Mouse (Mus musculus) midbrain, embryonic 11.5 days (tissue): ENCODE results near the gene Cobl. TPM values are rescaled to one million over a fixed set of nuclear protein-coding genes. Genes with fewer than 3 reads are reported as not detected.
A peak's percentile ranks its signal among the peaks of the same experiment; 100 is the strongest.

Experiments used
- ATAC-seq: fragments of 200-750 bp; cut with Nextera tagmentation; 2 replicates; pipeline ENCODE4 v1.8.0; 2017; ENCODE audit warnings: moderate TSS enrichment, moderate library complexity; ENCODE audit not compliant: low FRiP score
- DNase-seq: peaks from one replicate; pipeline ENCODE4 v3.0.0; 2015; ENCODE audit warnings: low spot score; ENCODE audit errors: missing footprints
- H3K27ac ChIP-seq: fragments of 300-500 bp; sonication (generic); 2 replicates; pipeline ENCODE4 v1.5.1; 2014; ENCODE audit warnings: low read depth, low read length
- H3K27me3 ChIP-seq: fragments of 300-500 bp; sonication (generic); 2 replicates; pipeline ENCODE4 v1.6.1; 2014; ENCODE audit warnings: mild to moderate bottlenecking, low read length, moderate library complexity, mixed read lengths; ENCODE audit not compliant: control insufficient read depth, insufficient read depth
- H3K36me3 ChIP-seq: fragments of 300-500 bp; sonication (generic); 2 replicates; pipeline ENCODE4 v1.6.1; 2014; ENCODE audit warnings: mild to moderate bottlenecking, low read length, moderate library complexity, mixed read lengths; ENCODE audit not compliant: control insufficient read depth, insufficient read depth
- H3K4me1 ChIP-seq: fragments of 300-500 bp; sonication (generic); 2 replicates; pipeline ENCODE4 v1.6.1; 2014; ENCODE audit warnings: low read length; ENCODE audit not compliant: control insufficient read depth, insufficient read depth
- H3K4me2 ChIP-seq: fragments of 300-500 bp; sonication (generic); 2 replicates; pipeline ENCODE4 v1.6.1; 2014; ENCODE audit warnings: mild to moderate bottlenecking, moderate library complexity
- H3K4me3 ChIP-seq: fragments of 300-500 bp; sonication (generic); 2 replicates; pipeline ENCODE4 v1.5.1; 2014; ENCODE audit warnings: low read depth, low read length
- H3K9ac ChIP-seq: fragments of 300-500 bp; sonication (generic); 2 replicates; pipeline ENCODE4 v1.6.1; 2014; ENCODE audit warnings: low read length
- H3K9me3 ChIP-seq: fragments of 300-500 bp; sonication (generic); 2 replicates; pipeline ENCODE4 v1.6.1; 2016; ENCODE audit warnings: low read length; ENCODE audit not compliant: control insufficient read depth
- WGBS: fragments of 180-500 bp; shearing (Covaris S2); extraction: QIAGEN DNeasy Blood & Tissue Kit; methylation state at CpG from one replicate; pipeline ENCODE4 v1.1.7; 2014; 5-methylcytosine and 5-hydroxymethylcytosine counted together
- polyA plus RNA-seq: library from polyadenylated mRNA; unstranded; fragments of >200 nt; fragmentation: Nextera tagmentation; extraction: Ambion mirVana; gene quantifications from 2 replicates; pipeline ENCODE4 v1.2.1, GENCODE M21; 2014

Gene Cobl
- polyA plus RNA-seq, 1 experiment from 2014 or later = 3.4 TPM

- 67% methylated on average over 4 of the region's 4 CpGs for WGBS
- no peaks in the 10 kb centered on the region for H3K27me3 ChIP-seq
- no peak for ATAC-seq
- peaks cover 4% of the 10 kb centered on the region; the same call in 1 of the 2 replicates for H3K4me1 ChIP-seq
- no peak overlapping the region for H3K27ac ChIP-seq
- no peak overlapping the region for H3K9ac ChIP-seq
- H3K9me3 ChIP-seq = no peaks in the 10 kb centered on the region
- no peak for DNase-seq
- H3K4me3 ChIP-seq = no peak overlapping the region
- H3K4me2 ChIP-seq = no peak overlapping the region
- no peaks in the 10 kb centered on the region for H3K36me3 ChIP-seq
These were observed 29.7 kb downstream of the Cobl start for GRCm38 (mm10) chr11:12435018-12435417.

DNA sequence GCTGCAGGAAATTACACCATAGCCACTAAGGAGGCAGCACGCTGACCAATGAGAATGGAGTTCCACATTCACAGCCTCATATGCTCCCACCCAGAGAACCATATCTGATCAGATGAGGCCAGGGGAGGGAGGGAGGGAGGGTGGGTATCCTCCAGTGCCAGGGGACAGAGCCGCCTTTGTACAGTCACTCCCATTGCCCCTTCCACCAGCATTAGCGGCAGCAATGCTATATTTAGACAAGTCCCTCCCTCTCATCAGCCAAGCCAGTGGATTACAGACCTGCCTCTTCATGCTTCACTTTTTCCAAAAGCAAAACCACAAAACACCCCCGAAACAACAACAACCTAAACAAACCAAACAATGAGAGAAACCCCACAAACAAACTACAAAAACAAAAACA lies 30.2 kb downstream of the Cobl start:
- WGBS = 75% methylated on average over 4 of the region's 4 CpGs
- no peaks in the 10 kb centered on the region for H3K36me3 ChIP-seq
- H3K4me2 ChIP-seq = no peak overlapping the region
- H3K9ac ChIP-seq = no peak overlapping the region
- H3K27ac ChIP-seq = no peak overlapping the region
- H3K9me3 ChIP-seq = no peaks in the 10 kb centered on the region
- H3K27me3 ChIP-seq = no peaks in the 10 kb centered on the region
- H3K4me3 ChIP-seq = no peak overlapping the region
- peak; percentile 54; the same call in 1 of the 2 replicates for ATAC-seq
- H3K4me1 ChIP-seq = peaks cover 5% of the 10 kb centered on the region; the same call in 1 of the 2 replicates
- DNase-seq = no peak

DNA sequence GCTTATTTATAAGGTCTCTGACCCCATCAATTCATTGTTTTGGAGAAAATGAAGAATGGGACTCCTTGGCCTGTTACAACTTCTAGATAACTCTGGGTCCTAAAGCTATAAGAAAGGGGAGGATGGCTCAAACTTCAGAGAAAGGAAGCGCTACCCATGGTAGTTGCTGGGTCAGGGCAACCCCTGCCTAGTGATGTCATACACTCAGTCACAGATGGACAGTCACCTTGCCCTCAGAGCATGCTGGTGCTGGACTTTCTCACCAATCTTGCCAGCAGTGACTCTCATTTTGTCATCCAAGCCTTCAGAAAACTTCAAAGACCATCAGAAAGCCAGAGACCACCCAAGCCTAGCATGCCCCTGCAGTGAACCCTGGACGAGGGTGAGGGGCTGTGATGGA lies 32.8 kb downstream of the Cobl start:
- H3K4me1 ChIP-seq = peaks cover 5% of the 10 kb centered on the region; the same call in 1 of the 2 replicates

GRCm38 (mm10) chr11:12430231-12431041 lies 34.3 kb downstream of the Cobl start:
- WGBS = 41% methylated on average over 4 of the region's 4 CpGs
- no peak overlapping the region for H3K4me3 ChIP-seq
- peak; percentile 40; the same call in 1 of the 2 replicates for ATAC-seq
- H3K9ac ChIP-seq = no peak overlapping the region
- no peaks in the 10 kb centered on the region for H3K27me3 ChIP-seq
- DNase-seq = no peak
- no peak overlapping the region for H3K4me2 ChIP-seq
- H3K4me1 ChIP-seq = peaks cover 5% of the 10 kb centered on the region; the same call in 1 of the 2 replicates
- H3K36me3 ChIP-seq = no peaks in the 10 kb centered on the region
- H3K27ac ChIP-seq = no peak overlapping the region
- H3K9me3 ChIP-seq = no peaks in the 10 kb centered on the region

More for the DNA sequence above, 32.8 kb downstream of the Cobl start:
- Histone ChIP-seq H3K9me3 (no peaks in the 10 kb centered on the region), H3K4me2 (no peak overlapping the region), H3K27me3 (no peaks in the 10 kb centered on the region), H3K9ac (no peak overlapping the region), H3K4me3 (no peak overlapping the region), H3K27ac (no peak overlapping the region), H3K36me3 (no peaks in the 10 kb centered on the region)
- WGBS = 80% methylated on average over 2 of the region's 2 CpGs
- DNase-seq = no peak
- no peak for ATAC-seq

DNA sequence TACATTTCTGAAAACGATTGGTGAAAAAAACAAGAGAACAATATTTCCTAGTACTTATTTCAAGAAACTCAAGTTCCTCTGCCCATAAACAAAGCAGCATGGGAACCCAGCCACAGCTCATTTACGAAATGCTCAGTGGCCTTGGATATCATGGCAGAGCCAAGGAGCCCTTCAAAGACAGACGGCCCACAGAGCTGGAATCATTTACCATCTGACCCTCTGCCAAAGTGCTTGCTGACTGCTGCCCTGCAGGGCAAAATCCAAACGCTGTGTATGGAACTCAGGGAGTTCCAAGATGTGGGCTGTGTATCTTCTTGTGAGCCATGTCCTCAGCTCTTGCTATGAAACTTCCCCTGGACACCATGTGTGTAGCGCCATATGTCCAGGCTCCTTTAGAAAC lies 38.0 kb downstream of the Cobl start:
- H3K27me3 ChIP-seq = no peaks in the 10 kb centered on the region
- WGBS = 85% methylated on average over 5 of the region's 5 CpGs
- no peak overlapping the region for H3K9ac ChIP-seq
- no peaks in the 10 kb centered on the region for H3K36me3 ChIP-seq
- no peak overlapping the region for H3K4me2 ChIP-seq
- ATAC-seq = no peak
- H3K4me3 ChIP-seq = no peak overlapping the region
- H3K9me3 ChIP-seq = no peaks in the 10 kb centered on the region
- peaks cover 5% of the 10 kb centered on the region; the same call in 1 of the 2 replicates for H3K4me1 ChIP-seq
- no peak for DNase-seq
- H3K27ac ChIP-seq = no peak overlapping the region

- ATAC-seq (no peak), DNase-seq (no peak)
- Histone ChIP-seq H3K36me3 (no peaks in the 10 kb centered on the region), H3K9me3 (no peaks in the 10 kb centered on the region), H3K27ac (no peak overlapping the region), H3K4me3 (no peak overlapping the region), H3K4me2 (no peak overlapping the region), H3K9ac (no peak overlapping the region), H3K4me1 (no peaks in the 10 kb centered on the region), H3K27me3 (no peaks in the 10 kb centered on the region)
- 80% methylated on average over 2 of the region's 2 CpGs for WGBS
These were observed 40.6 kb downstream of the Cobl start for GRCm38 (mm10) chr11:12424205-12424604.

GRCm38 (mm10) chr11:12421183-12421582 lies 43.6 kb downstream of the Cobl start:
- H3K4me3 ChIP-seq = no peak overlapping the region
- H3K4me1 ChIP-seq = no peaks in the 10 kb centered on the region
- no peak overlapping the region for H3K9ac ChIP-seq
- no peaks in the 10 kb centered on the region for H3K9me3 ChIP-seq
- no peaks in the 10 kb centered on the region for H3K27me3 ChIP-seq
- no peak for DNase-seq
- H3K36me3 ChIP-seq = no peaks in the 10 kb centered on the region
- ATAC-seq = no peak
- no peak overlapping the region for H3K4me2 ChIP-seq
- no peak overlapping the region for H3K27ac ChIP-seq
- WGBS = 91% methylated on average over 5 of the region's 5 CpGs

DNA sequence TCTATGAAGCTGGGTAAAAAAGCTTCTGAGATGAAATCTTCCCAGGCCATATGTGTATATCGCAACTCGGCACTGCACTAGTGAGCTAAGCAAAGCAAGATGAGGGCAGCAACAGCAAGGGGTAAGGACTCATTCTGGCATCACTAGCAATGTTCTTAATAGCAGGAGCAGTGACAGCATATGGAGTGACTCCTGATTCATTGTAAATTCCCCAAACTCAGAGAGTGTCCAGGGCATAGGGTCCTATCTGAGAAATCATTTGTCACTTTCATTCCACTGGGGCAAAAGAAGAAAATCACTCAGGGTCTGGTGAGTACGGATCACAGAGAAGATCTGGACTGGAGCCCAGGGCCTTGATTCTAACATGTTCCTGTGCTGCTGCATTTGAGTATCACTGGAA lies 44.6 kb downstream of the Cobl start:
- H3K9ac ChIP-seq = no peak overlapping the region
- 92% methylated on average over 3 of the region's 3 CpGs for WGBS
- no peak overlapping the region for H3K27ac ChIP-seq
- H3K27me3 ChIP-seq = no peaks in the 10 kb centered on the region
- ATAC-seq = no peak
- H3K4me3 ChIP-seq = no peak overlapping the region
- no peak overlapping the region for H3K4me2 ChIP-seq
- H3K4me1 ChIP-seq = peaks cover 2% of the 10 kb centered on the region; the same call in 1 of the 2 replicates
- H3K9me3 ChIP-seq = no peaks in the 10 kb centered on the region
- no peaks in the 10 kb centered on the region for H3K36me3 ChIP-seq
- no peak for DNase-seq

DNA sequence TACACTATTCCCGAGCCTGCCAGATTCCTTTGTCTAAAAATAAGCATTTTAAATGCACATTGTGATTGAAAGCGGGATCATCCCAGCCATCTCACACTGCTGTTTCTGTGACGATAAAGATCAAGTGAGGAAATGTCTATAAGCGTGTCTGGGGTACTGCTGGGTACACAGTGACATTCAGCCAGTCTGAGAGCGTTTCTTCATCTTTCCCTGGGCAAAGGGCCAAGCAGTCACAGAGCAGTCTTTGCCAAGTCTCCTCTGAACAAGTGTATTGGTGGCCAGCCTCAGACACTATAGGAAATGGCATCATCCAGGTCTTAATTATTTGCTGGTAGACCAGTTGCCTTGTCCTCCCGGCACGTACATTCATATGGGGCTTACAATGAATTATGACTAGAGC lies 47.9 kb downstream of the Cobl start:
- H3K4me3 ChIP-seq = no peak overlapping the region
- WGBS = 86% methylated on average over 7 of the region's 7 CpGs
- ATAC-seq (no peak), DNase-seq (no peak)
- H3K27me3 ChIP-seq = no peaks in the 10 kb centered on the region
- no peak overlapping the region for H3K4me2 ChIP-seq
- H3K4me1 ChIP-seq = peaks cover 2% of the 10 kb centered on the region; the same call in 1 of the 2 replicates
- no peaks in the 10 kb centered on the region for H3K9me3 ChIP-seq
- H3K36me3 ChIP-seq = no peaks in the 10 kb centered on the region
- H3K27ac ChIP-seq = no peak overlapping the region
- H3K9ac ChIP-seq = no peak overlapping the region
